Mouse (Mus musculus): ENCODE data around the gene Tcf7l1. TPM values are rescaled to one million over a fixed set of nuclear protein-coding genes. Genes with fewer than 3 reads are reported as not detected.

Tcf7l1 gene
- polyA plus RNA-seq, 1 experiment from 2014 or later: 7.8 TPM

- Histone ChIP-seq H3K4me1 (ENCODE audit: control insufficient read depth, insufficient read depth, low read length) (0 out of 2 replicates have a peak, but pooled peaks cover 3% of the 10 kb centered on the region), H3K9me3 (ENCODE audit: control insufficient read depth, low read length) (no peaks in the 10 kb centered on the region), H3K4me2 (ENCODE audit: low read length) (no peak overlapping the region), H3K27me3 (ENCODE audit: control insufficient read depth, insufficient read depth, low read length) (no peaks in the 10 kb centered on the region), H3K9ac (replicated peaks; ENCODE audit: low read length) (no peak overlapping the region), H3K4me3 (replicated peaks; ENCODE audit: low read depth, low read length) (no peak overlapping the region), H3K36me3 (ENCODE audit: control insufficient read depth, insufficient read depth, low read length) (no peaks in the 10 kb centered on the region), H3K27ac (replicated peaks; ENCODE audit: low read depth, low read length) (no peak overlapping the region)
- no peak for ATAC-seq (ENCODE audit: low FRiP score, low TSS enrichment)
- DNase-seq: no peak
- WGBS: 76% methylated on average over 12 of the region's 12 CpGs
Measured at GRCm38 (mm10) chr6:72745781-72746180, 43.3 kb downstream of the Tcf7l1 start.

- DNase-seq (no peak), ATAC-seq (ENCODE audit: low FRiP score, low TSS enrichment) (no peak)
- Histone ChIP-seq H3K9ac (replicated peaks; ENCODE audit: low read length) (no peak overlapping the region), H3K27me3 (ENCODE audit: control insufficient read depth, insufficient read depth, low read length) (no peaks in the 10 kb centered on the region), H3K4me2 (ENCODE audit: low read length) (no peak overlapping the region), H3K9me3 (ENCODE audit: control insufficient read depth, low read length) (no peaks in the 10 kb centered on the region), H3K36me3 (ENCODE audit: control insufficient read depth, insufficient read depth, low read length) (no peaks in the 10 kb centered on the region), H3K27ac (replicated peaks; ENCODE audit: low read depth, low read length) (no peak overlapping the region), H3K4me3 (replicated peaks; ENCODE audit: low read depth, low read length) (no peak overlapping the region), H3K4me1 (ENCODE audit: control insufficient read depth, insufficient read depth, low read length) (0 out of 2 replicates have a peak, but pooled peaks cover 3% of the 10 kb centered on the region)
- WGBS: 70% methylated on average over 10 of the region's 10 CpGs
Measured at GRCm38 (mm10) chr6:72744144-72744800, 44.8 kb downstream of the Tcf7l1 start.

- Histone ChIP-seq H3K4me3 (replicated peaks; ENCODE audit: low read depth, low read length) (no peak overlapping the region), H3K9me3 (ENCODE audit: control insufficient read depth, low read length) (no peaks in the 10 kb centered on the region), H3K9ac (replicated peaks; ENCODE audit: low read length) (no peak overlapping the region), H3K27me3 (ENCODE audit: control insufficient read depth, insufficient read depth, low read length) (no peaks in the 10 kb centered on the region), H3K36me3 (ENCODE audit: control insufficient read depth, insufficient read depth, low read length) (no peaks in the 10 kb centered on the region), H3K27ac (replicated peaks; ENCODE audit: low read depth, low read length) (no peak overlapping the region), H3K4me2 (ENCODE audit: low read length) (no peak overlapping the region), H3K4me1 (ENCODE audit: control insufficient read depth, insufficient read depth, low read length) (0 out of 2 replicates have a peak, but pooled peaks cover 3% of the 10 kb centered on the region)
- DNase-seq (no peak), ATAC-seq (ENCODE audit: low FRiP score, low TSS enrichment) (no peak)
- WGBS: 76% methylated on average over 3 of the region's 3 CpGs
Measured at GRCm38 (mm10) chr6:72743624-72744041, 45.4 kb downstream of the Tcf7l1 start.

- DNase-seq (no peak), ATAC-seq (ENCODE audit: low FRiP score, low TSS enrichment) (no peak)
- Histone ChIP-seq H3K36me3 (ENCODE audit: control insufficient read depth, insufficient read depth, low read length) (no peaks in the 10 kb centered on the region), H3K27ac (replicated peaks; ENCODE audit: low read depth, low read length) (no peak overlapping the region), H3K4me3 (replicated peaks; ENCODE audit: low read depth, low read length) (no peak overlapping the region), H3K9me3 (ENCODE audit: control insufficient read depth, low read length) (no peaks in the 10 kb centered on the region), H3K9ac (replicated peaks; ENCODE audit: low read length) (no peak overlapping the region), H3K4me2 (ENCODE audit: low read length) (no peak overlapping the region), H3K4me1 (ENCODE audit: control insufficient read depth, insufficient read depth, low read length) (0 out of 2 replicates have a peak, but pooled peaks cover 2% of the 10 kb centered on the region), H3K27me3 (ENCODE audit: control insufficient read depth, insufficient read depth, low read length) (no peaks in the 10 kb centered on the region)
- WGBS: 85% methylated on average over 7 of the region's 7 CpGs
Measured at GRCm38 (mm10) chr6:72742331-72742730, 46.7 kb downstream of the Tcf7l1 start.

- DNase-seq (peak; percentile 51), ATAC-seq (ENCODE audit: low FRiP score, low TSS enrichment) (peak; percentile 43; the same call in 1 of the 2 replicates)
- WGBS: 60% methylated on average over 20 of the region's 20 CpGs
- H3K27me3 ChIP-seq (ENCODE audit: control insufficient read depth, insufficient read depth, low read length): no peaks in the 10 kb centered on the region
- H3K36me3 ChIP-seq (ENCODE audit: control insufficient read depth, insufficient read depth, low read length): no peaks in the 10 kb centered on the region
- H3K4me2 ChIP-seq (ENCODE audit: low read length): peak overlapping the region; percentile 22; the same call in 1 of the 2 replicates
- no peaks in the 10 kb centered on the region for H3K9me3 ChIP-seq (ENCODE audit: control insufficient read depth, low read length)
- H3K4me1 ChIP-seq (ENCODE audit: control insufficient read depth, insufficient read depth, low read length): no peaks in the 10 kb centered on the region
- no peak overlapping the region for H3K4me3 ChIP-seq (replicated peaks; ENCODE audit: low read depth, low read length)
- H3K27ac ChIP-seq (replicated peaks; ENCODE audit: low read depth, low read length): peak overlapping the region; percentile 45; the same call in 1 of the 2 replicates
- no peak overlapping the region for H3K9ac ChIP-seq (replicated peaks; ENCODE audit: low read length)
Measured at GRCm38 (mm10) chr6:72740596-72741421, 48.2 kb downstream of the Tcf7l1 start.

GRCm38 (mm10) chr6:72736872-72737271, 52.2 kb downstream of the Tcf7l1 start:
- Histone ChIP-seq H3K4me2 (ENCODE audit: low read length) (no peak overlapping the region), H3K27me3 (ENCODE audit: control insufficient read depth, insufficient read depth, low read length) (no peaks in the 10 kb centered on the region), H3K4me1 (ENCODE audit: control insufficient read depth, insufficient read depth, low read length) (no peaks in the 10 kb centered on the region), H3K36me3 (ENCODE audit: control insufficient read depth, insufficient read depth, low read length) (no peaks in the 10 kb centered on the region), H3K9ac (replicated peaks; ENCODE audit: low read length) (no peak overlapping the region), H3K4me3 (replicated peaks; ENCODE audit: low read depth, low read length) (no peak overlapping the region), H3K27ac (replicated peaks; ENCODE audit: low read depth, low read length) (no peak overlapping the region), H3K9me3 (ENCODE audit: control insufficient read depth, low read length) (no peaks in the 10 kb centered on the region)
- WGBS: 95% methylated on average over 11 of the region's 11 CpGs
- DNase-seq (no peak), ATAC-seq (ENCODE audit: low FRiP score, low TSS enrichment) (no peak)

GRCm38 (mm10) chr6:72735206-72735605, 53.8 kb downstream of the Tcf7l1 start:
- Histone ChIP-seq H3K4me2 (ENCODE audit: low read length) (no peak overlapping the region), H3K4me3 (replicated peaks; ENCODE audit: low read depth, low read length) (no peak overlapping the region), H3K9me3 (ENCODE audit: control insufficient read depth, low read length) (no peaks in the 10 kb centered on the region), H3K9ac (replicated peaks; ENCODE audit: low read length) (no peak overlapping the region), H3K27me3 (ENCODE audit: control insufficient read depth, insufficient read depth, low read length) (no peaks in the 10 kb centered on the region), H3K4me1 (ENCODE audit: control insufficient read depth, insufficient read depth, low read length) (peaks cover 13% of the 10 kb centered on the region), H3K36me3 (ENCODE audit: control insufficient read depth, insufficient read depth, low read length) (no peaks in the 10 kb centered on the region), H3K27ac (replicated peaks; ENCODE audit: low read depth, low read length) (no peak overlapping the region)
- ATAC-seq (ENCODE audit: low FRiP score, low TSS enrichment) (no peak), DNase-seq (no peak)
- 36% methylated on average over 12 of the region's 12 CpGs for WGBS

GRCm38 (mm10) chr6:72733375-72733774, 55.7 kb downstream of the Tcf7l1 start:
- no peak for ATAC-seq (ENCODE audit: low FRiP score, low TSS enrichment)
- no peak overlapping the region for H3K27ac ChIP-seq (replicated peaks; ENCODE audit: low read depth, low read length)
- 96% methylated on average over 3 of the region's 3 CpGs for WGBS

More at GRCm38 (mm10) chr6:72733375-72733774, 55.7 kb downstream of the Tcf7l1 start:
- no peak overlapping the region for H3K4me2 ChIP-seq (ENCODE audit: low read length)
- peaks cover 18% of the 10 kb centered on the region for H3K4me1 ChIP-seq (ENCODE audit: control insufficient read depth, insufficient read depth, low read length)
- no peaks in the 10 kb centered on the region for H3K9me3 ChIP-seq (ENCODE audit: control insufficient read depth, low read length)
- H3K27me3 ChIP-seq (ENCODE audit: control insufficient read depth, insufficient read depth, low read length): no peaks in the 10 kb centered on the region
- H3K9ac ChIP-seq (replicated peaks; ENCODE audit: low read length): no peak overlapping the region
- H3K4me3 ChIP-seq (replicated peaks; ENCODE audit: low read depth, low read length): no peak overlapping the region
- no peaks in the 10 kb centered on the region for H3K36me3 ChIP-seq (ENCODE audit: control insufficient read depth, insufficient read depth, low read length)
- DNase-seq: no peak

Measured in midbrain, embryonic 14.5 days (tissue).